Comparison of ENCODE assay signal across 9 mouse cellular contexts in the genomic region with DNA sequence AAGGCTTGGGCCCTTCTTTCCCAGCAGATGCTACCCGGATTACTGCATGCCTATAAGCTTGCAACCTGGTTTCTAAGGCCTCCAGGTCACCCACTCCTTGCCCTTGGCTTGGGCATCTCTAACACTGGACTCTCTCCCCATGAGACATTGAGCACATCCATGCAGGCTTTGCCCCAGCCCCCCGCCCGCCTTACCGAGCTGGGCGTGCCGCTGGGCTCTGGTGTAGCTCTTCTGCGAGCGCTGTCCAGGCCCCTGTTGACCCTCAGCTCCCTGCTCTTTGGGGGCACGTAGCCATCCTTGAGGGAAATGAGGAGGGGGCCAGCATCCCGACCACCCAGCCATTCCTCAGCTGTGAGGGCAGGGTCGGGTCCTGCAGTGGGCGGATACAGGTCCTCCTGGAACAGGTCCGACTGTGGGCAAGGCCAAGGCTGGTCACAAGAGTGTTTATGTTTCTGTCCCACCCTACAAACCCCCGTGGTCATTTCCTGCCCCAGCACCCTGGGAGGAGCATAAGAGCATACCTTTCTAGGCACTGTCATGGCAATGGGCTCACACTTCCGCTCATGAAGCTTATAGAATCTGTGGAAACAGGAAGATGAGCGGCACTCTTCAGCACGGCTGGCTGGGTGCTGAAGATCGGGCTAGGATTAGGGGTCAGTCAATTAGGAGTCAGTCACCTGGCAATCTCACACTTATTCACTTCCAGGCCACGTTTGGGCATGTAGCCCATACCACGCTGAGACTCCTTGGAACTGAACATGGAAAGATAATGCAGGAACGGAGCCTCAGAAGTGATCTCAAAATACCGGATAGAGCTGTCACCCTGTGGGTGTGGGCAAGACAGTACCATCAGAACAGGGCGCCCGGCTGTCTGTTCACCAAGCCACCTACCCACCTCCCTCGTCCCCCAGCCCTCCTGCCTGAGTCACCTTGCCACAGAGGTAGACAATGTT. TPM values are rescaled to one million over a fixed set of nuclear protein-coding genes. Genes with fewer than 3 reads are reported as not detected.
A peak's percentile ranks its signal among the peaks of the same experiment; 100 is the strongest.
DNase-seq lines count a peak whose midpoint lies in the region; ATAC-seq and TF ChIP-seq lines count a peak whose summit lies in the region.
"Had no signal": no experiment of that assay in that cellular context is flagged by ENCODE, and none has a peak within 500 bp of the region (broad histone marks: within the 10 kb centered on the region; RNA-seq: fewer than 3 reads in every experiment).

No protein-coding gene starts in this region.

- peaks cover 19% of the 10 kb centered on the region for H3K36me3 ChIP-seq in forebrain, embryonic 15.5 days
- peaks cover 25% of the 10 kb centered on the region for H3K36me3 ChIP-seq in forebrain, embryonic 13.5 days (ENCODE audit: poor library complexity, severe bottlenecking)
- no peaks in the 10 kb centered on the region for H3K36me3 ChIP-seq in lung, embryonic 14.5 days (ENCODE audit: insufficient read depth)
- peaks cover 37% of the 10 kb centered on the region for H3K36me3 ChIP-seq in liver, embryonic 15.5 days (replicated peaks)

- 86% methylated on average over 25 of the region's 25 CpGs for WGBS in forebrain, embryonic 15.5 days
- WGBS in forebrain, embryonic 13.5 days = 84% methylated on average over 25 of the region's 25 CpGs
- WGBS in lung, embryonic 14.5 days = 78% methylated on average over 25 of the region's 25 CpGs
- WGBS in liver, embryonic 15.5 days (ENCODE audit: insufficient replicate concordance) = 72% methylated on average over 25 of the region's 25 CpGs

- no peaks in the 10 kb centered on the region for H3K27me3 ChIP-seq in forebrain, embryonic 15.5 days
- H3K27me3 ChIP-seq in forebrain, embryonic 13.5 days = no peaks in the 10 kb centered on the region
- H3K27me3 ChIP-seq in lung, embryonic 14.5 days (ENCODE audit: insufficient read depth, low read length) = peaks cover 19% of the 10 kb centered on the region; the same call in 1 of the 2 replicates
- H3K27me3 ChIP-seq in liver, embryonic 15.5 days = peaks cover 30% of the 10 kb centered on the region

- 0 out of 2 replicates have a peak overlapping the region, but pooled peaks have one; percentile 26 for H3K4me2 ChIP-seq in forebrain, embryonic 15.5 days (replicated peaks)
- no peak overlapping the region for H3K4me2 ChIP-seq in forebrain, embryonic 13.5 days
- 0 out of 2 replicates have a peak overlapping the region, but pooled peaks have one; percentile 38 for H3K4me2 ChIP-seq in lung, embryonic 14.5 days
- peak overlapping the region; percentile 54 for H3K4me2 ChIP-seq in liver, embryonic 15.5 days

- no peak for ATAC-seq in forebrain, embryonic 15.5 days (replicated peaks)
- no peak for ATAC-seq in forebrain, embryonic 13.5 days
- no peak for ATAC-seq in lung, embryonic 14.5 days (ENCODE audit: insufficient read depth)
- no peak for ATAC-seq in liver, embryonic 15.5 days (ENCODE audit: insufficient read depth)

- peaks cover 59% of the 10 kb centered on the region for H3K4me1 ChIP-seq in forebrain, embryonic 15.5 days
- H3K4me1 ChIP-seq in forebrain, embryonic 13.5 days = peaks cover 59% of the 10 kb centered on the region
- H3K4me1 ChIP-seq in lung, embryonic 14.5 days (ENCODE audit: insufficient read depth) = peaks cover 3% of the 10 kb centered on the region
- peaks cover 31% of the 10 kb centered on the region for H3K4me1 ChIP-seq in bone marrow macrophage, adult 2 months (ENCODE audit: control insufficient read depth, insufficient read depth, low read length)
- peaks cover 61% of the 10 kb centered on the region for H3K4me1 ChIP-seq in liver, embryonic 15.5 days (replicated peaks)

- TF ChIP-seq POLR2A in bone marrow macrophage, adult 2 months (IDR thresholded peaks at IDR 0.05; ENCODE audit: borderline replicate concordance, low read depth, low read length) = no peak

- H3K27ac ChIP-seq in forebrain, embryonic 15.5 days (replicated peaks) = no peak overlapping the region
- no peak overlapping the region for H3K27ac ChIP-seq in forebrain, embryonic 13.5 days
- H3K27ac ChIP-seq in lung, embryonic 14.5 days (ENCODE audit: low read depth) = no peak overlapping the region
- peak overlapping the region; percentile 40 for H3K27ac ChIP-seq in bone marrow macrophage, adult 2 months (ENCODE audit: insufficient read depth, low read depth, low read length)
- no peak overlapping the region for H3K27ac ChIP-seq in liver, embryonic 15.5 days (replicated peaks)
- H3K27ac ChIP-seq: liver, embryonic 14.5 days had no signal

- no peaks in the 10 kb centered on the region for H3K9me3 ChIP-seq in forebrain, embryonic 15.5 days
- no peaks in the 10 kb centered on the region for H3K9me3 ChIP-seq in forebrain, embryonic 13.5 days (replicated peaks)
- no peaks in the 10 kb centered on the region for H3K9me3 ChIP-seq in lung, embryonic 14.5 days (ENCODE audit: low read depth, low read length)
- no peaks in the 10 kb centered on the region for H3K9me3 ChIP-seq in liver, embryonic 15.5 days (replicated peaks)

- no peak overlapping the region for H3K9ac ChIP-seq in forebrain, embryonic 15.5 days (replicated peaks)
- no peak overlapping the region for H3K9ac ChIP-seq in forebrain, embryonic 13.5 days
- H3K9ac ChIP-seq in lung, embryonic 14.5 days = no peak overlapping the region
- no peak overlapping the region for H3K9ac ChIP-seq in liver, embryonic 15.5 days
- H3K9ac ChIP-seq: liver, embryonic 14.5 days had no signal

- TF ChIP-seq CTCF in lung, embryonic 14.5 days (IDR thresholded peaks at IDR 0.05; ENCODE audit: low read depth) = no peak
- TF ChIP-seq CTCF in bone marrow macrophage, adult 2 months (IDR thresholded peaks at IDR 0.05; ENCODE audit: low read depth, low read length) = no peak

- H3K4me3 ChIP-seq in forebrain, embryonic 15.5 days = no peak overlapping the region
- H3K4me3 ChIP-seq in forebrain, embryonic 13.5 days = no peak overlapping the region
- H3K4me3 ChIP-seq in lung, embryonic 14.5 days (ENCODE audit: low read depth, low read length) = no peak overlapping the region
- peak overlapping the region; percentile 34 for H3K4me3 ChIP-seq in bone marrow macrophage, adult 2 months (ENCODE audit: insufficient read depth, low read length)
- H3K4me3 ChIP-seq in liver, embryonic 15.5 days (replicated peaks) = 0 out of 2 replicates have a peak overlapping the region, but pooled peaks have one; percentile 56

- DNase-seq in lung, embryonic 14.5 days = no peak
- no peak for DNase-seq in lung, postnatal 36 days
- no peak for DNase-seq in urinary bladder, postnatal 14 days (ENCODE audit: low spot score)
- DNase-seq in embryo, embryonic 11 days = no peak

RNA-seq across cellular contexts. Expression of a gene that starts 4.8 kb away (rescaled TPM):
- 17.5 and 18.0 TPM in 2 replicates for polyA plus RNA-seq in forebrain, embryonic 15.5 days (2015; fragmentation: Nextera tagmentation; extraction: Ambion mirVana)
- 16.6 TPM in 2 replicates for polyA plus RNA-seq in forebrain, embryonic 13.5 days (2015; fragmentation: Nextera tagmentation; extraction: Ambion mirVana)
- 8.9 and 9.7 TPM in 2 replicates for polyA plus RNA-seq in lung, embryonic 14.5 days (2014; fragmentation: Nextera tagmentation; extraction: Ambion mirVana)
- polyA plus RNA-seq in bone marrow macrophage, adult 2 months (2012; ENCODE audit: insufficient read depth, insufficient read length, missing spikeins) = 8.4 and 11.6 TPM in 2 replicates
- 3.0 TPM in 2 replicates for polyA plus RNA-seq in liver, embryonic 15.5 days (2015; fragmentation: Nextera tagmentation; extraction: Ambion mirVana)

RNA-seq across cellular contexts. Expression of a gene that starts 5.1 kb away (rescaled TPM):
- 141 and 158 TPM in 2 replicates for polyA plus RNA-seq in forebrain, embryonic 15.5 days (2015; fragmentation: Nextera tagmentation; extraction: Ambion mirVana)
- polyA plus RNA-seq in forebrain, embryonic 13.5 days (2015; fragmentation: Nextera tagmentation; extraction: Ambion mirVana) = 183 and 187 TPM in 2 replicates
- 123 and 126 TPM in 2 replicates for polyA plus RNA-seq in lung, embryonic 14.5 days (2014; fragmentation: Nextera tagmentation; extraction: Ambion mirVana)
- polyA plus RNA-seq in bone marrow macrophage, adult 2 months (2012; ENCODE audit: insufficient read depth, insufficient read length, missing spikeins) = 62.1 and 63.7 TPM in 2 replicates
- 71.8 and 82.7 TPM in 2 replicates for polyA plus RNA-seq in liver, embryonic 15.5 days (2015; fragmentation: Nextera tagmentation; extraction: Ambion mirVana)

RNA-seq across cellular contexts. Expression of a gene that starts 7.2 kb away (rescaled TPM):
- 99.8 and 108 TPM in 2 replicates for polyA plus RNA-seq in forebrain, embryonic 15.5 days (2015; fragmentation: Nextera tagmentation; extraction: Ambion mirVana)
- 72.7 and 77.1 TPM in 2 replicates for polyA plus RNA-seq in forebrain, embryonic 13.5 days (2015; fragmentation: Nextera tagmentation; extraction: Ambion mirVana)
- polyA plus RNA-seq in lung, embryonic 14.5 days (2014; fragmentation: Nextera tagmentation; extraction: Ambion mirVana) = 29.2 and 29.3 TPM in 2 replicates
- polyA plus RNA-seq in bone marrow macrophage, adult 2 months (2012; ENCODE audit: insufficient read depth, insufficient read length, missing spikeins) = 622 and 668 TPM in 2 replicates
- polyA plus RNA-seq in liver, embryonic 15.5 days (2015; fragmentation: Nextera tagmentation; extraction: Ambion mirVana) = 109 and 118 TPM in 2 replicates

RNA-seq across cellular contexts. Expression of a gene that starts 24.1 kb away (rescaled TPM):
- 2.8 TPM in 2 replicates for polyA plus RNA-seq in forebrain, embryonic 15.5 days (2015; fragmentation: Nextera tagmentation; extraction: Ambion mirVana)
- 0.46 and 0.68 TPM in 2 replicates for polyA plus RNA-seq in forebrain, embryonic 13.5 days (2015; fragmentation: Nextera tagmentation; extraction: Ambion mirVana)
- polyA plus RNA-seq in lung, embryonic 14.5 days (2014; fragmentation: Nextera tagmentation; extraction: Ambion mirVana) = 1.4 and 2.6 TPM in 2 replicates
- polyA plus RNA-seq in bone marrow macrophage, adult 2 months (2012; ENCODE audit: insufficient read depth, insufficient read length, missing spikeins) = 42.3 and 56.8 TPM in 2 replicates
- 37.8 and 52.1 TPM in 2 replicates for polyA plus RNA-seq in liver, embryonic 15.5 days (2015; fragmentation: Nextera tagmentation; extraction: Ambion mirVana)

RNA-seq across cellular contexts. Expression of a gene that starts 51.2 kb away (rescaled TPM):
- polyA plus RNA-seq in forebrain, embryonic 15.5 days (2015; fragmentation: Nextera tagmentation; extraction: Ambion mirVana) = 54.7 and 55.4 TPM in 2 replicates
- polyA plus RNA-seq in forebrain, embryonic 13.5 days (2015; fragmentation: Nextera tagmentation; extraction: Ambion mirVana) = 57.3 and 64.6 TPM in 2 replicates
- polyA plus RNA-seq in lung, embryonic 14.5 days (2014; fragmentation: Nextera tagmentation; extraction: Ambion mirVana) = 49.5 and 61.3 TPM in 2 replicates
- 28.6 and 31.7 TPM in 2 replicates for polyA plus RNA-seq in bone marrow macrophage, adult 2 months (2012; ENCODE audit: insufficient read depth, insufficient read length, missing spikeins)
- polyA plus RNA-seq in liver, embryonic 15.5 days (2015; fragmentation: Nextera tagmentation; extraction: Ambion mirVana) = 29.1 and 31.0 TPM in 2 replicates

Comparison
In these comparisons a context has a peak if more than half of its experiments do, and no peak if none do; other contexts are left out.
1. H3K4me3 ChIP-seq: peak in bone marrow macrophage, adult 2 months (single experiment) and liver, embryonic 15.5 days (single experiment); none in forebrain, embryonic 15.5 days (single experiment), forebrain, embryonic 13.5 days (single experiment) and lung, embryonic 14.5 days (single experiment).